Comparison of ENCODE assay signal across 32 mouse cellular contexts in genomic region chr8:113140021-113140420, GRCm38 (mm10).
"Had no signal": no experiment of that assay in that cellular context is flagged by ENCODE, and none has a peak within 500 bp of the region (broad histone marks: within the 10 kb centered on the region; RNA-seq: fewer than 3 reads in every experiment).

No protein-coding gene starts in this region.

- ATAC-seq: liver, embryonic 12.5 days; lung, postnatal 0 days; midbrain, embryonic 13.5 days; midbrain, embryonic 15.5 days; midbrain, embryonic 16.5 days had no signal

- H3K4me3 ChIP-seq: left cerebral cortex, adult 2 months; limb, embryonic 10.5 days; limb, embryonic 12.5 days; limb, embryonic 13.5 days; limb, embryonic 15.5 days; liver, embryonic 12.5 days; liver, embryonic 13.5 days; liver, embryonic 15.5 days; lung, embryonic 15.5 days; megakaryocyte, embryonic 14.5 days; midbrain, embryonic 10.5 days; midbrain, embryonic 12.5 days; midbrain, embryonic 13.5 days; midbrain, embryonic 15.5 days; myocyte; neural tube, embryonic 12.5 days had no signal

- H3K36me3 ChIP-seq: limb, embryonic 10.5 days; limb, embryonic 12.5 days; limb, embryonic 13.5 days; limb, embryonic 15.5 days; liver, embryonic 12.5 days; liver, embryonic 13.5 days; liver, embryonic 15.5 days; lung, embryonic 15.5 days; midbrain, embryonic 10.5 days; midbrain, embryonic 12.5 days; midbrain, embryonic 13.5 days; midbrain, embryonic 15.5 days; neural tube, embryonic 12.5 days had no signal

- H3K27ac ChIP-seq: left cerebral cortex, adult 2 months; limb, embryonic 10.5 days; limb, embryonic 12.5 days; limb, embryonic 13.5 days; limb, embryonic 15.5 days; liver, embryonic 12.5 days; liver, embryonic 13.5 days; liver, embryonic 14.5 days; liver, embryonic 15.5 days; lung, embryonic 15.5 days; macrophage; midbrain, embryonic 10.5 days; midbrain, embryonic 12.5 days; midbrain, embryonic 13.5 days; midbrain, embryonic 15.5 days; neural tube, embryonic 12.5 days had no signal

- H3K9me3 ChIP-seq: limb, embryonic 10.5 days; limb, embryonic 12.5 days; limb, embryonic 13.5 days; limb, embryonic 15.5 days; liver, embryonic 12.5 days; liver, embryonic 13.5 days; liver, embryonic 15.5 days; lung, embryonic 15.5 days; midbrain, embryonic 10.5 days; midbrain, embryonic 13.5 days; midbrain, embryonic 15.5 days; neural tube, embryonic 12.5 days had no signal

- H3K4me1 ChIP-seq: limb, embryonic 10.5 days; limb, embryonic 12.5 days; limb, embryonic 13.5 days; limb, embryonic 15.5 days; liver, embryonic 12.5 days; liver, embryonic 13.5 days; liver, embryonic 15.5 days; lung, embryonic 15.5 days; megakaryocyte, embryonic 14.5 days; midbrain, embryonic 10.5 days; midbrain, embryonic 12.5 days; midbrain, embryonic 13.5 days; midbrain, embryonic 15.5 days; neural tube, embryonic 12.5 days had no signal

- H3K4me2 ChIP-seq: limb, embryonic 12.5 days; limb, embryonic 13.5 days; limb, embryonic 15.5 days; liver, embryonic 11.5 days; liver, embryonic 12.5 days; liver, embryonic 13.5 days; liver, embryonic 15.5 days; lung, embryonic 14.5 days; lung, embryonic 15.5 days; midbrain, embryonic 11.5 days; midbrain, embryonic 12.5 days; midbrain, embryonic 13.5 days; midbrain, embryonic 15.5 days; neural tube, embryonic 12.5 days had no signal

- H3K27me3 ChIP-seq: limb, embryonic 12.5 days; limb, embryonic 13.5 days; limb, embryonic 15.5 days; liver, embryonic 12.5 days; liver, embryonic 13.5 days; liver, embryonic 15.5 days; lung, embryonic 15.5 days; megakaryocyte, embryonic 14.5 days; midbrain, embryonic 12.5 days; midbrain, embryonic 13.5 days; midbrain, embryonic 15.5 days; neural tube, embryonic 12.5 days had no signal

- H3K9ac ChIP-seq: limb, embryonic 12.5 days; limb, embryonic 13.5 days; limb, embryonic 15.5 days; liver, embryonic 12.5 days; liver, embryonic 13.5 days; liver, embryonic 14.5 days; liver, embryonic 15.5 days; lung, embryonic 14.5 days; lung, embryonic 15.5 days; midbrain, embryonic 12.5 days; midbrain, embryonic 13.5 days; midbrain, embryonic 15.5 days; neural tube, embryonic 12.5 days had no signal

- DNase-seq: left cerebral cortex, postnatal 4 days; liver; liver, embryonic 13.5 days; lung, adult 18-20 months; lung, adult 2 months; lung, embryonic 14.5 days; lung, postnatal 10 days; lung, postnatal 14 days; lung, postnatal 36 days; lung, postnatal 4 days; midbrain, embryonic 14.5 days had no signal
